Mouse (Mus musculus) T-helper 2 cell (primary cell): Measurements from ENCODE around the gene Fkrp.

Experiments used
- in situ Hi-C: fragments of 300-600 bp; cut with MboI, MseI; formaldehyde crosslinking; loops from one replicate; pipeline ENCODE4 v1.15.1; 2025; ENCODE audit warnings: high pct_unique_total_duplicates

Fkrp gene

DNA sequence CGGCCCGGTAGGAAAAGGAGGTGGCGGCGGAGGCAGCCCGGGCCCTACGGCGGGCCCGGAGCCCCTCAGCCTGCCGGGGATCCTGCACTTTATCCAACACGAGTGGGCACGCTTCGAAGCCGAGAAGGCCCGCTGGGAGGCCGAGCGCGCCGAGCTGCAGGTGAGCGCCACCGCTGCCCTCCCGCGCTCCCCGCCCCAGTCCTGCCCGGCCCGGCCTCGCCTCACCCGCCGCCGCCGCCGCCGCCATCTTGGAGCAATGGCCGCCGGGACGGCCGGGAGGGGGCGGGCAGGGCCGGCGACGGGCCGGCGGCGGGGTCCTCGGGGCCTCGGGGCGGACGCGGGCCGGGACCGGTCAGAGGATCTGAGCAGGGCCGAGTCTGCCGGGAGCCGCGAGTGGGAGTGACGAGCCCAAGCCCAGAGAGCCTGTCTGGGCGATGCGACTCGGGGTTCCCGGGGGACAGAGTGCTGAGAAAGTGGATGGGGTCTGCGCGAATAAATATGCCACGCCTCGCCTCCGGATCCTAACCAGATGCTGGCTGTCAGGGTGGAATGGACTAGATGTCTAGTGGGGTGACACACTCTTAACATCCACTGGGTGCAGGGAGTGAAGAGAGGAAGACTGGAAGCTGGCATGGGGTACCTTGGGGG, at the start of gene Fkrp:
Gene Fkrp, minus strand, starts transcription at position 258 of the 648 bp plus-strand sequence.
- in situ Hi-C loops = no loop called here

GRCm38 (mm10) chr7:16859902-16860651, 43.5 kb upstream of the Fkrp start:
- in situ Hi-C loops = loop anchor here (5.0 kb wide), 1 partner anchor 62 kb away; the partner anchor contains the start of gene Calm3

DNA sequence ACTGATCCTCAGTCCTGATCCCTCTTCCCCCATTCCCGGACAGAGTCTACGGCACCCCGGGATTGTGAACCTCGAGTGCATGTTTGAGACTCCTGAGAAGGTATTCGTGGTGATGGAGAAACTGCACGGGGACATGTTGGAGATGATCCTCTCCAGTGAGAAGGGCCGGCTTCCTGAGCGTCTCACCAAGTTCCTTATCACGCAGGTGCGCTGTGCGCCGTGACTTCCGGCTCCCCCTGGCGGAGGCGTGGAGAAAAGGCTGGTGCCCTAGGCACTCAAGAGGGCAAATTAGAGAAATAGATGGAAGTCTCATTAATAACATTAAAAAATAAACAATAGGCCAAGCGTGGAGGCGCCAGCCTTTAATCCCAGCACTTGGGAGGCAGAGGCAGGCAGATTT, 41.8 kb upstream of the Fkrp start:
- in situ Hi-C loops = loop anchor here (5.0 kb wide), 1 partner anchor 64 kb away; the partner anchor contains the start of gene Calm3

DNA sequence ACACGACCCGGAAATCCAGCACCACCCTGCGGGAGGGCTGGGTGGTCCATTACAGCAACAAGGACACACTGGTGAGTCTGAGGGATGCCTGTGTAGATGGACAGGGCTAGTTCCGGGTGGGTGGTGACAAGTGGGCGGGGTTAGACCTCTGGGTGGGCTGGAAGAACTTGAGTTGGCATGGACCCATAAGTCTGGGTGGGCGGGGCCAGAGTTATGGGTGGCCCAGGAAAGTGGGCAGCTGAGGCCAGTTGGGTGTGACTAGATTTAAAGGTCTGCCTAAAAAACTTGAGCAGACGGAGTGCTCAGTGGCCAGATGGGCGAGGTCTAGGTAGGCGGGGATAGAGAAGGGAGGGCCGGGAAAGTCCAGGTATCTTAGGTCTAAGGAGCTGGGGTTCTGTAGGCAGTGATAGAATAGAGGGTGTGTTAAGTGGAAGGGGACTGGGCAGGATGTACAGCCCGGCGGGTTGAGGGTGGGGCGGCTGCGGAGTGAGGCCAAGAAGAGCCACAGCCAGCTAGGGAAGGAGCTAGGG, 36.8 kb upstream of the Fkrp start:
- in situ Hi-C loops = no loop called here

- in situ Hi-C loops = no loop called here
Measured at GRCm38 (mm10) chr7:16851636-16852035, 35.1 kb upstream of the Fkrp start.

DNA sequence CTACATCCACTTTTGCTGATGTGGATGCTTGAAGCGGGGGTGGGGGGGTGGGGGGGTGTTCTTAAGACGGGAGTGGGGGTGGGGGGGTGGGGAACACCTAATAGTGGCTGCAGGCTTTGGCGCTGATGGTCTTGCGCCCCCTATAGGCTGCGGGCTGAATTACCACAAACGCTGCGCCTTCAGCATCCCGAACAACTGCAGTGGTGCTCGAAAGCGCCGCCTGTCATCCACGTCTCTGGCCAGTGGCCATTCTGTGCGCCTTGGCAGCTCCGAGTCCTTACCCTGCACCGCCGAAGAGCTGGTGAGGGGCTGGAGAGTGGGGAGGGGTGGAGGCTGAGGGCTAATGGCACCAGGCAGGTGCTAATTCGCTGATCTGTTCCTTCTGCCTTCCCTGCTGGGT, 32.0 kb upstream of the Fkrp start:
- in situ Hi-C loops = no loop called here

DNA sequence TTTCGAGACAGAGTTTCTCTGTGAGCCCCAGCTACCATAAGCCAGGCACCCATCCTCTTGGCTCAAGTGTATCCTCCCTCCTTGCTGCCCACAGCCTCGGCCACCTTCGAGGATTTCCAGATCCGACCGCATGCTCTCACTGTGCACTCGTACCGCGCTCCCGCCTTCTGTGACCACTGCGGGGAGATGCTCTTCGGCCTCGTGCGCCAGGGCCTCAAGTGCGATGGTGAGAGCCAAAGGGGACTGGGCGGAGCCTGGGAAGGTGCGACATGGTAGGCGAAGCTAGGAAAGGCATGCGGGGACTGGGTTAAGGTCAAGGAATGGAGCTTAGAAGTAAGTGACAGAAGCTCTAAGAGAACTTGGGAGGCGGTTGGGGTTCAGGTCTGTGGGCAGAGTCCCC, 31.0 kb upstream of the Fkrp start:
- in situ Hi-C loops = no loop called here

- in situ Hi-C loops = no loop called here
Measured at GRCm38 (mm10) chr7:16846775-16847174, 30.2 kb upstream of the Fkrp start.

- in situ Hi-C loops = no loop called here
Measured at GRCm38 (mm10) chr7:16845820-16846167, 29.3 kb upstream of the Fkrp start.

- in situ Hi-C loops = no loop called here
Measured at GRCm38 (mm10) chr7:16845072-16845819, 28.7 kb upstream of the Fkrp start.

- in situ Hi-C loops = no loop called here
Measured at GRCm38 (mm10) chr7:16844696-16845071, 28.2 kb upstream of the Fkrp start.

GRCm38 (mm10) chr7:16843441-16844171, 27.1 kb upstream of the Fkrp start:
- in situ Hi-C loops = no loop called here

DNA sequence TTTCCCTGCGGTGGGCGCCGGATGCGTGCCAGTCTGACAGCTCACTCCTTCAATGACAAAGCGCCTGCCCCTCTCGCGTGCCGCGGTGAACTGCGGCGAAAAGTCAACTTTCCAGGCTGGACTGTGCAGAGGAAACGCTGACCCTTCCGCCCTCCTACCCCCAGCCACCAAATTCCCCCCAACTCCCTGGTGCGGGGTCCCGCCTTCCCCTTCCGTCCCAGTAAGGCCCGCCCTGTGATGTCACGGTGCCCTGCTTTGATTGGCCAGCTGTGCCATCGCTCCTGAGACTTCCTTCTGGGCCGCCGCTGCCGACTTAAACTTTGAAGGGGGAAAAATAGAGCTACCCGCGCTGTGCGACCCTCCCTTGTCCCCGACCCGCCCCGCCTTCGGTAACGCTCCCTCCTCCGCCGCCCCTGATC, 26.1 kb upstream of the Fkrp start, which contains the start of gene Prkd2:
Gene Prkd2, plus strand, starts transcription at position 258 of the 419 bp plus-strand sequence.
- in situ Hi-C loops = no loop called here

DNA sequence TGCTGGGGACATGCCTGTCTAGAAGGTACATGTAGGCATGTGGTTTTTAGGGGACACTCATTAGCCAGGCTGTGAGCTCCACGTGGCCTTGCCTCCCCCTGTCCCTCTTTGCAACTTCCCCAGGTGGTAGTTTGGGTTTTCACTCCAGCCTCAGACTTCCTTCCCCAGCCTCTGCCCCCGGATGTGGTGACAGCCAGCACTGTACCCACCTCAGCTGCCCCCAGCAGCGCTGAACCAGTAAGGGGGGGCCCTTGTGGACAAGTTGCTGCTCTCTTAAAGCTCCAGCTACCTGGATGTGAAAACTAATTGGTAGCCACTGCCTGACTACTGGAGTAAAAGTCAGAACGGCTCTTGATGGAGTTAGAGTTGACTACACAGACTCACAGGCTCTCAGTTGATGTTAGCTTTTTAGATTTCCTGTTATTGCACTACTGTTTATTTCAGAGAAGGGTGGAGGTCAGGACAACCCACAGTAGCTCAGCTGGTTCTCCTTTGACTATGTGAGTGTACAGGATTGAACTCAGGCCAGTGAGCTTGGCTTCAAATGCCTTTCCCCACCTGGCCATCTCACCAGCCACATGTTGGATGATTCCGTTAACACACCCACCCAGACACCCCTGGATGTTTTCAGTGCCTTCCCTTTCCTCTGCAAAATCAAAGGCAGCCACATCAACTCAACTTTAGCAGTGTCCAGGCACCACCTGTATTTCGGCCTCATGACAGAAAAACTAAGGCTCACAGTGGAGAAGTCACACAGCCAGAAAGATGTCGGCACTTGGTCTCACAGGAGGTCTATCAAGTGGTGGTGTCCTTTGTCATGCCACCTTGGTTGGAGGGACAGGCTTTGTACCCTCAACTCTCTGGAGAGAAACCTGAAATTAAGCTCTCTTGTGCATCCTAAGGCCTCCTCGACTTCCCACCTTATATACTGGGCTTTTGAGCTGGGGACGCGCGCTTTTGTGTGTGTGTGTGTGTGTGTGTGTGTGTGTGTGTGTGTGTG, 25.3 kb upstream of the Fkrp start:
- in situ Hi-C loops = no loop called here

DNA sequence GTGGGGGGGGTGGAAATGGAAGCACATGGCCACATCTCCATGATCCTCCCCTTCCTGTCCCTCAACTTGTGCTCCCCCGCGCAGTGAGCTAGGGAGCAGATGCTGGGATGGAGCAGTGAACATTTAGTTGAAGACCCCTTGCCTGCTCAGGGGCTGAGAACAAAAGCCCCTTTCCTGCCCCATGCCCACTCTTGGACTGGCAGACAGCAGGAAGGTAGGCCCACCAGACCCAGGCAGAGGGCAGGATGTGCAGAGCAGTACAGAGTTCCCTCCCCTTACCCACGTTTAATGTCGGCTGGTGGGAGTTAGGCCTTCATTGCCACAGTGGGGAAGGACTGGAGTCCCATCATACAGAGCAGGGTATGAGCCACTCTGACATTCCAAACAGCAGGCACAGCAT, 24.5 kb upstream of the Fkrp start:
- in situ Hi-C loops = no loop called here

DNA sequence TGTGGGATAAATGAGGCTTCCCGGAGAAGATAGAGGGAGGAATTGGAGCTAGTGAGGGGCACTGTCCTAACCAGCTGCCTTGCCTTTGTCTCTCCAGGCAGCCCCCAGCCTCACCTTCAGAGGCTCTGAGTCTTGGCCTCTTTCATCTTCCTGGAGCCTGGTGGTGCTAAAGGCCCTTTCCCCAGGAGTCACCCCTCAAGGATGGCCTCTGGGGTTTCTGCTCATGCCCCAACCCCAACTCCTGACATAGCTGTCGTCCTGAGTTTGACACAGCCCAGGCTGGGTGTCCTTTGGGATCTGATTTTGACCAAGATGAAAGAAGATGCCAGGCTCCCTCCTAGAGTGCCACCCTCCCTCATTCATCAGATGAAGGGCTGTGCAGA, 23.6 kb upstream of the Fkrp start:
- in situ Hi-C loops = no loop called here

- in situ Hi-C loops = no loop called here
Measured at GRCm38 (mm10) chr7:16839427-16840108, 23.0 kb upstream of the Fkrp start.

DNA sequence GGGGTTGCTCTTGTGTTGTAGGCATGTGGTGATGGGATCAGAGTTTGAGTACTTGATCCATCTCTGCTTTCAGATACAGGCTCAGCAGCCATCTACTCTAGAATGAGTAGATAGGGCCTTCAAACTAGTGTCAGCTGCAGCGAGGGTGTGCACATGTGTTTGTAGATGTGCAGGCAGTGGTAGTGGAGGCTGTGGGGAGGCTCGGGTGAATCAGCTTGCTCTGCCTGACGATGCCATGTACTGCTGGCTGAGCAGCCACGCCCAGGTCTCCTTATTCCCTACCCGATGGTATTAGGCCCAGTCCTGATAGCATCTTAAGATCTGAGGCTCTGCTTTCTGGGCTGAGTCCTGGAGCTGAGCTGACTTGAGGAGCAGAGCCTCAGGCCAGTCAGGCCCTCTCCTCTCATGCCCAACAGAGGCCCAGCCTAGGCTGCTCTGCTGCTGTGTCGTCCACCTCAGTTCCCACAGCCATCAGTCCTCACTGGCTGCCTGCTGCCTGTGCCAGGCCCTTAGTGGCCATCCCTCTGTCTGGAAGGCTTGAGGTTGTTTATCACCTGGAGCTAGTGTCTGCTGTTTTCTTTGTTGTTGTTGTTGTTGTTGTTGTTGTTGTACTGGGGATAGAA, 22.4 kb upstream of the Fkrp start:
- in situ Hi-C loops = no loop called here
